Mouse (Mus musculus): ENCODE measurements at regions not wholly inside any gene's neighbourhood (a gene's known extent, or its start where the extent isn't known, plus 50 kb on each side); places are given as distances from the start of the nearest gene placed in this dataset.

GRCm38 (mm10) chr3:145207071-145207470 is 85.2 kb upstream of the Col24a1 start:
- no peak for DNase-seq

GRCm38 (mm10) chr3:145210166-145210565 is 82.1 kb upstream of the Col24a1 start:
- DNase-seq = no peak

- DNase-seq = no peak
Measured at GRCm38 (mm10) chr3:145216987-145217515, 75.2 kb upstream of the Col24a1 start.

- DNase-seq = no peak
Measured at GRCm38 (mm10) chr3:145222922-145223321, 69.3 kb upstream of the Col24a1 start.

DNA sequence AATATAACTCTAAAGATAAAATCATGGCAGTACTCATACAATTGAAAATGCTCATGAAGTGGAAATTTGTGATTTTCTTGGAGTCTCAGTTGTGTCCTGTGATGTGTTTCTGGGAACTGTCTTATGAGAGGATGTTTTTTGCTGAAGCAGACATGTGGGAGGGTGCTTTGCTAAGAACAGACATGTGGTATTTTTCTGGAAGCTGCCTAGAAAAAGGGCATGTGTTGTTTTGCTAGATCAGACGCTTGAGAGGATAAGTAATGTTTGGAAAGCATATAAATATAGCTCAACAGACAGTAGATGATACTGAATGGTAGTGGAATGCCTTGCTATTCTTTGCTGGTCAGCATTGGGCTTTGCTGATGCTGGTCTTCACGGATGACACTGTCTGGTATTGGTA is 68.2 kb upstream of the Col24a1 start:
- peak; percentile 16 for DNase-seq

DNA sequence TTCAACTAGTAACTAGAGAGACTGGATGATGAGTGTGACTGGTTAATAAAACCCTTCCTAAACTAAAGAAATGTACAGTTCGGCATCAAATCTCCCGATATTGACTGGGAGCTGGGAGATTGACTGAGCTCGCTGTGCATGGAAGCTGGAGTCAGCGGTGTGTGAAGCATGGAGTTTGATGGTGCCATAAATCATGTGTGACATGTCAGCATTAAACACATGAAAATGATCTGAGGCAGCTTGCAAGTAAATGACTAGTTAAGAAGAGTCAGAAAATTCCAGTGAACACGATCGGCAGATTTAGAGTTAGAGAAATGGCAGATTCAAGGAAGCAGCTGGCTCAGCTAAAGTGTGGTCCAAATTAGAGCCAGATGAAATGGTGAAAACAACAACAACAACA is 61.6 kb upstream of the Col24a1 start:
- DNase-seq = no peak

DNA sequence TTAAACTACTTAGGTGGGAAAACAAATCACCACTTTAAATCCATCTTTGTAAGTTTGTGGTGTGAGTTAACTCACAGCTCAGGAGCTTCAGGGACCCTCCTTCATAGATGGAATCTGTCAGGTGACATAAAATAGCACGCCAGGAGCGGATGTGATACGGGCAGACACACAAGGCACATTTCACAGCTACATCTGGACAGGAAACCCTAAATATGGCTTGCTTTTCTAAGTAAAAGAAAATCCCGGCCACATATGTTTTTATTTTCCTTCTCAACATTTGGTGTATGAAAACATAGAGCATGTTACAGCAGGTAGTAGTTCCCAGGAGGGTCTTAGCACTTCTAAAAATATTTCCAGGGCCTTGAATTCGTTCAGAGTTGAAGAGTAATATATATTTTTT is 50.1 kb upstream of the Col24a1 start:
- DNase-seq = no peak

Data from right cerebral cortex, adult 18-20 months (tissue).